Mouse (Mus musculus) intestine, embryonic 14.5 days (tissue): ENCODE measurements around the gene Zfr. TPM values are rescaled to one million over a fixed set of nuclear protein-coding genes. Genes with fewer than 3 reads are reported as not detected.
A peak's percentile ranks its signal among the peaks of the same experiment; 100 is the strongest.

Experiments used
- ATAC-seq: fragments of 200-750 bp; cut with Nextera tagmentation; replicated peaks from 2 replicates; pipeline ENCODE4 v1.8.0; 2017; ENCODE audit warnings: low read depth, moderate number of reproducible peaks, moderate TSS enrichment, moderate library complexity; ENCODE audit not compliant: low FRiP score, low TSS enrichment
- DNase-seq: peaks from one replicate; pipeline ENCODE4 v3.0.0-alpha.2; 2018; ENCODE audit warnings: low spot score
- H3K27ac ChIP-seq: fragments of 300-500 bp; sonication (generic); 2 replicates; pipeline ENCODE4 v1.5.1; 2014; ENCODE audit warnings: low read depth, mild to moderate bottlenecking, control low read depth
- H3K27me3 ChIP-seq: fragments of 300-500 bp; sonication (generic); replicated peaks from 2 replicates; pipeline ENCODE4 v1.6.1; 2014; ENCODE audit warnings: low read length, control low read depth; ENCODE audit not compliant: control insufficient read depth, insufficient read depth
- H3K36me3 ChIP-seq: fragments of 300-500 bp; sonication (generic); 2 replicates; pipeline ENCODE4 v1.6.1; 2014; ENCODE audit warnings: low read length, control low read depth; ENCODE audit not compliant: control insufficient read depth, insufficient read depth
- H3K4me1 ChIP-seq: fragments of 300-500 bp; sonication (generic); replicated peaks from 2 replicates; pipeline ENCODE4 v1.6.1; 2014; ENCODE audit warnings: low read length, control low read depth, mixed read lengths; ENCODE audit not compliant: control insufficient read depth, insufficient read depth
- H3K4me2 ChIP-seq: fragments of 300-500 bp; sonication (generic); 2 replicates; pipeline ENCODE4 v1.6.1; 2014; ENCODE audit warnings: low read length
- H3K4me3 ChIP-seq: fragments of 300-500 bp; sonication (generic); 2 replicates; pipeline ENCODE4 v1.5.1; 2014; ENCODE audit warnings: low read depth, low read length, control low read depth, mixed read lengths
- H3K9ac ChIP-seq: fragments of 300-500 bp; sonication (generic); 2 replicates; pipeline ENCODE4 v1.6.1; 2014; ENCODE audit warnings: mild to moderate bottlenecking, low read length
- H3K9me3 ChIP-seq: fragments of 300-500 bp; sonication (generic); 2 replicates; pipeline ENCODE4 v1.6.1; 2016; ENCODE audit warnings: low read length, control low read depth; ENCODE audit not compliant: control insufficient read depth
- WGBS: fragments of 180-500 bp; shearing (Covaris S2); extraction: QIAGEN DNeasy Blood & Tissue Kit; methylation state at CpG from one replicate; pipeline ENCODE4 v1.1.7; 2014; 5-methylcytosine and 5-hydroxymethylcytosine counted together
- polyA plus RNA-seq: library from polyadenylated mRNA; unstranded; fragments of >200 nt; fragmentation: Nextera tagmentation; extraction: Ambion mirVana; gene quantifications from 2 replicates; pipeline ENCODE4 v1.2.1, GENCODE M21; 2014

Gene Zfr
- polyA plus RNA-seq, 1 experiment from 2014 or later: 144 TPM

DNA sequence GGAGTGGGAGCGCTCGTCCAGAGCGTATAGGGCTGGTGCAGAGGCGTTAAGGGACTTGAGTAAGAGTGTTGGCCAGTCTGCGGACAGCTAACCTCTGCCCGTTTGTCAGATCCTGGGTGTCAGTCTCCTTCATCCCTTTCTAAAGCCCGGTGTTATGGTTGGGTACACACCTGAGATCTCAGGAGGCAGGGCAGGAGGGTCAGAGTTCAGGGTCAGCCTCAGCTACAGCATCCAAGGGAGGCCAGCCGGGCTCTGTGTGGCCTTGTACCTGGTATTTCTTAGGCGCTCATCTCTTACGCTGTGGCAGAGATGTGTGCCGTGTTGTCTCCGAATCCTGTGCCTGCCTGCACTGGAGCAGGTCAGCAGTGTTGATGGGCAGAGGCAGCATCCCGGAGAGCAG is 103.5 kb downstream of the Zfr start:
- H3K4me3 ChIP-seq: no peak overlapping the region
- H3K9ac ChIP-seq: no peak overlapping the region
- H3K9me3 ChIP-seq: no peaks in the 10 kb centered on the region
- H3K27ac ChIP-seq: no peak overlapping the region
- H3K27me3 ChIP-seq: no peaks in the 10 kb centered on the region
- H3K4me1 ChIP-seq: peaks cover 22% of the 10 kb centered on the region
- no peak for DNase-seq
- 93% methylated on average over 13 of the region's 13 CpGs for WGBS
- H3K36me3 ChIP-seq: no peaks in the 10 kb centered on the region
- no peak for ATAC-seq
- no peak overlapping the region for H3K4me2 ChIP-seq

DNA sequence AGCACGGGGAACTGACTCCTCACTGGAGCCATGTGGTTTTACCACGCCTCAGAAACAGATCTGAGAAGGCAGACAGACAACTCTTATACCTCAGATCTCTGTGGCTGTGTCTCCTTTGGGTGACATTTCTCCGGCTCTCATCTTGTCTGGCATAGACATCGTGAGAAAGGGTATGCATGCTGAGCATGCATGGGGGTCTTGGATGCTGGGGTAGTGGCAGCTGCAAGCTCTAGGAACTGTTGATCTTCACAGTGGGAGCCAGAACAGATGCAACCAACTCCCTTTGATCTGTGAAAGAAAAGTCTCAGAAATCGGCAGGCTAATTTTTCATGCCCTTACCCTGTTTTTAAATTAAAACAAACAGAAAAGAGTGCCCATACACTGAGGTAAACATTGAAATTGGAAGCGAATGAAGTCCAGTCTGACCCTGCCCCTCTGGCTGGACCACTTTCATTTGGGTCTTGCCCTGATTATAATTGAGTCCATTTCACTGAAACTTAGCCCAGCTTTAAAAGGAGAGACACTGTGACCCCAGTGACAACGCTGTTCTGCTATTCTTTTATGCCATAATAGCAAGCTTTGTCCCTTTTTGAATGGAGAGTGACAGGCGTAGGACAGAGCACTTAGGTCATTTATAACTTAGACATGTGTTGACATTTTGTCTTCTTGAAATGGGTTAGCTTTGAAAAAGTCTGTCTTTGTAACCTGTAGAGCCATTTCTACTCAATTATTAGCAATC is 105.1 kb downstream of the Zfr start:
- Histone ChIP-seq H3K4me2 (no peak overlapping the region), H3K4me3 (no peak overlapping the region), H3K9ac (no peak overlapping the region), H3K27ac (no peak overlapping the region), H3K36me3 (no peaks in the 10 kb centered on the region), H3K27me3 (no peaks in the 10 kb centered on the region), H3K4me1 (peaks cover 19% of the 10 kb centered on the region), H3K9me3 (no peaks in the 10 kb centered on the region)
- DNase-seq (no peak), ATAC-seq (no peak)
- 44% methylated on average over 8 of the region's 8 CpGs for WGBS

DNA sequence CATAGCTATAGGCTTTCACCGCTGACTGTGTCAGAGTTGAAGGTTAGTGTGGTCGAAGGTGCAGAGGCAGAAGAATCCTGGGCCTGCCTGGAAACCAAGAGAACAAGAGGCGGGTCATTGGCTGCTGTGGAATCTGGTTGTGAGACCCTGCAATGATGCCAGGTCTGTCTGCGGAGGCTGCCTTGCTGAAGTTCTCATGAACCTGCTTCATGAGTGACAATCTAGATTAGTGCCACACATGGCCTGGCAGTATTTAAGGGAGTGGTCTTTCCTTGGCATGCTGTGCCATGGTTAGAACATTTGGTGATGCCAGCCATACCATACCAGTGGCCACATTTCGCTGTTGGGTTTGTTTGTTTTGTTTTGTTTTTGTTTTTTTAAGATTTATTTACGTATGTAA is 105.8 kb downstream of the Zfr start:
- ATAC-seq (no peak), DNase-seq (no peak)
- WGBS: 85% methylated on average over 6 of the region's 6 CpGs
- no peaks in the 10 kb centered on the region for H3K9me3 ChIP-seq
- no peaks in the 10 kb centered on the region for H3K36me3 ChIP-seq
- H3K4me2 ChIP-seq: no peak overlapping the region
- H3K27ac ChIP-seq: no peak overlapping the region
- no peaks in the 10 kb centered on the region for H3K27me3 ChIP-seq
- no peak overlapping the region for H3K4me3 ChIP-seq
- peaks cover 14% of the 10 kb centered on the region; the same call in 1 of the 2 replicates for H3K4me1 ChIP-seq
- H3K9ac ChIP-seq: no peak overlapping the region

DNA sequence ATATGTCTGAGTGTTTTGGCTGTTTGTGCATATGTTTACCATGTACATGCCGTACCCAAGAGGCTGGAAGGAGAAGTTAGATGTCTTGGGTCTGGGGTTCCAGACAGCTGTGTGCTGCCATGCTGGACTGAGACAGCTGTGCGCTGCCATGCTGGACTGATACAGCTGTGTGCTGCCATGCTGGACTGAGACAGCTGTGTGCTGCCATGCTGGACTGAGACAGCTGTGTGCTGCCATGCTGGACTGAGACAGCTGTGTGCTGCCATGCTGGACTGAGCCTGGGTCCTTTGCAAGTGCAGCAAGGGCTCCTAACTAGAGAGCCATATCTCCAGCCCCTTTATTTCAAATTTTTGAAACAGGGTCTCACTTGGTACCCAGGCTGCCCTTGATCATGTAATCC is 106.6 kb downstream of the Zfr start:
- no peaks in the 10 kb centered on the region for H3K27me3 ChIP-seq
- H3K4me1 ChIP-seq: peaks cover 14% of the 10 kb centered on the region; the same call in 1 of the 2 replicates
- H3K9ac ChIP-seq: no peak overlapping the region
- H3K27ac ChIP-seq: no peak overlapping the region
- WGBS: 84% methylated on average over 2 of the region's 2 CpGs
- no peak overlapping the region for H3K4me3 ChIP-seq
- ATAC-seq: no peak
- H3K9me3 ChIP-seq: no peaks in the 10 kb centered on the region
- no peak overlapping the region for H3K4me2 ChIP-seq
- no peak for DNase-seq
- no peaks in the 10 kb centered on the region for H3K36me3 ChIP-seq

DNA sequence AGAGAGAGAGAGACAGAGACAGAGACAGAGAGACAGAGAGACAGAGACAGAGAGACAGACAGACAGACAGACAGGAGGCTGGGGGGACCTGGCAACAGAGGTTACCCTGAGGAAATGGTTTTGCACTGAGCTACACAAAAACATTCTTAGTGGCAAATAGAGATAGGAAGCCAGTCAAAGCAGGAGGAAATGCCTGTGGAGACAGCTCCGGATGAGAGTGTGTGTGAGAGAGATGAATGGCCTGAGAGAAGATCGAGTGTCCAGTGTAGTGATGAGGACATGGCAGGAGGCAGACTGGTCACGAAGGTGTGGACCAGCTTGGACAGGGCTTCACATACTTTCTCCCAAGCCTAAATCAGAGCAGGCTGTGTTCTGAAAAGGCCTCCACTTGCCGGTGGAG is 107.4 kb downstream of the Zfr start:
- Histone ChIP-seq H3K9ac (no peak overlapping the region), H3K4me1 (peaks cover 19% of the 10 kb centered on the region; the same call in 1 of the 2 replicates), H3K9me3 (no peaks in the 10 kb centered on the region), H3K27ac (no peak overlapping the region), H3K4me2 (no peak overlapping the region), H3K36me3 (no peaks in the 10 kb centered on the region), H3K4me3 (no peak overlapping the region), H3K27me3 (no peaks in the 10 kb centered on the region)
- DNase-seq (no peak), ATAC-seq (no peak)
- WGBS: 65% methylated on average over 4 of the region's 4 CpGs

DNA sequence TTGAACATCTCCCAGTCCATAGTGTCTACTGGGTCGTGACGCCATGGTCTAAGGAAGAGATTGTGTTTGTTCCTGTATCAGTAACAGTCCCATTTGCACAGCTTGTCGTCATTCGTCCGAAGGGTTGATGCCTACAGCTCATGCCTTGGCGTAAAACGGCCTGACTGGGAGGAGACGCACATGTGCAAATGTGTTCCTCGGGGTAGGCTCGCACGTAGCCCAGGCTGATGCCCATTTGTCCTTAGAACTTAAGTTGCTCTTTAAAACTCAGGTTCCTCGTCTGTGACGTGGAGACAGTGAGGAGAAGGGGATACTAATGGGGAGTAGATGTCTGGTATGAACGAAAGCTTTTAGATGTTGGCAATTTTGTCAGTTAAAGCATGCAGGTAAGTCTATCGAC is 109.3 kb downstream of the Zfr start:
- DNase-seq: no peak
- no peaks in the 10 kb centered on the region for H3K9me3 ChIP-seq
- H3K36me3 ChIP-seq: 0 out of 2 replicates have a peak, but pooled peaks cover 2% of the 10 kb centered on the region
- no peak overlapping the region for H3K27ac ChIP-seq
- WGBS: 94% methylated on average over 15 of the region's 15 CpGs
- H3K27me3 ChIP-seq: no peaks in the 10 kb centered on the region
- ATAC-seq: no peak
- H3K4me3 ChIP-seq: no peak overlapping the region
- no peak overlapping the region for H3K4me2 ChIP-seq
- H3K4me1 ChIP-seq: peaks cover 16% of the 10 kb centered on the region; the same call in 1 of the 2 replicates
- H3K9ac ChIP-seq: no peak overlapping the region

DNA sequence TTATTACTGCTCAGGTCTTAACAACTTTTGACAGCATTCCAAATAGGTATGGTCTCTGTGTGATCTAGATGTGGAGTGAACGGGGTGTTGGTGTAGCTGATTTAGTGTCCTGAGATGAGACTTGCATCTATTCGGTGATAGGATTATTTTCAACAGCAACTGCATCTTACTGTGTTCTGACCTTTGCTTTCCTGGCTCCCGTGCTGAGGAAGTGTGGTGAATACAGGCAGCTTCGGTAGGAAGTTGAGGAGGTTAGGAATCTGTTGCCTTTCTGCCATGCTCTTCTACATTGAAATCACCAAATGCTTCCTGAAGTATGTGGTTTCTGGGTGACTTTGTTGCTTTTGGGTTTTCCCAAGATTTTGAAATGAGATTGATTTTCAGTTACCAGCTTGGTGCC is 109.7 kb downstream of the Zfr start:
- H3K9me3 ChIP-seq: no peaks in the 10 kb centered on the region
- no peak overlapping the region for H3K4me3 ChIP-seq
- H3K36me3 ChIP-seq: 0 out of 2 replicates have a peak, but pooled peaks cover 3% of the 10 kb centered on the region
- no peak overlapping the region for H3K4me2 ChIP-seq
- DNase-seq (no peak), ATAC-seq (no peak)
- WGBS: 73% methylated on average over 4 of the region's 4 CpGs
- peaks cover 18% of the 10 kb centered on the region; the same call in 1 of the 2 replicates for H3K4me1 ChIP-seq
- no peak overlapping the region for H3K9ac ChIP-seq
- H3K27me3 ChIP-seq: no peaks in the 10 kb centered on the region
- no peak overlapping the region for H3K27ac ChIP-seq

DNA sequence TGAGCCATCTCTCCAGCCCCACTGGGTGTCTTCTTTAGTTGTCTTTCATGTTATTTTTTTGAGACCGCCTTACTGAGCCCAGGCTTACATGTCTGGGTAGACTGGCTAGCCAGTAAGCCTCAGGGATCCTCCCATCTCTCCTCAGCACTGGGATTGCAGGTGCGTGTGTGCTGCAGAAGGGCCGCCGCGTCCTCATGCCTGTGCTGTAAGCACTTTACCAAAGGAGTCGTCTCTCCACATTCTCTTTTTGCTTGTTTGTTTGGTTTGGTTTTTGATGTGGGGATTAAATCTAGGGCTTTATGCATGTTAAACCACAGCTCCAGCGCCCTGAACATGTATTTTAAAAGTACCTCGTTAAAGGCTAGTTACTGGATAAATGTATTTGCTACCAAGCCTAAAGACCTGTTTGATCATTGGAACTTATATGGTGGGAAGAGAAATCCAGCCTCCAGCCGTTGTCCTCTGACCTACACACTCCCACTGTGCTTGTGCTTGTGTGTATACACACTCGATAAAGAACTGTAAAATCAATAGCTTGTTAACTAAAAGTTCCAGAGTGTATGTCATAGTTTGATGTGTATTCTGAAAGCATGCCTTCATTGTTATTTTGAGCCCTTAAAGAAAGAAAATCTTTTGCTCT is 112.1 kb downstream of the Zfr start:
- no peaks in the 10 kb centered on the region for H3K9me3 ChIP-seq
- H3K9ac ChIP-seq: no peak overlapping the region
- WGBS: 76% methylated on average over 10 of the region's 10 CpGs
- H3K4me1 ChIP-seq: peaks cover 22% of the 10 kb centered on the region
- H3K4me2 ChIP-seq: no peak overlapping the region
- H3K27ac ChIP-seq: peak overlapping the region; percentile 38; the same call in 1 of the 2 replicates
- no peaks in the 10 kb centered on the region for H3K27me3 ChIP-seq
- DNase-seq (no peak), ATAC-seq (no peak)
- no peak overlapping the region for H3K4me3 ChIP-seq
- H3K36me3 ChIP-seq: peaks cover 11% of the 10 kb centered on the region; the same call in 1 of the 2 replicates
